Mouse (Mus musculus): ENCODE measurements around the gene BC017158. TPM values are rescaled to one million over a fixed set of nuclear protein-coding genes. Genes with fewer than 3 reads are reported as not detected.

The BC017158 gene
- total RNA-seq, 4 experiments from 2014 or later: 25.7 to 29.4 (median 28.9) TPM

DNA sequence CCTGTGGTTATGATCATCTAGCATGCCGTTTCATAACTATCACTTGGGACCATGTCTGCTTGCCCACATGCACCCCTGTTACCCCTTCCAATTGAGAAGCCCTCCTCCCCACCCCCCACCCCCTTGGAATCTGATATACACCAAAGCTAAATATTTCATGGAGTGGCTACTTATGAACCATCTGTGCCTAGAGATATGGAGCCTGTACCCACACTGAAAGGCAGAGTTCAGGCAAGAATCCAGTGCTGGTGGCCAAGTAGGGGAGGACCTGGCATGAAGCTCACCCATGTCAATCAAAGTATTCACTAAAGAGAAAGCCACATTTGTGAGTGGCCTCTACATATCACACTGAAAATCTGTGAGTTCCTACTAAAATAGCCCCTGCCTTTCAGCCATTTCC is 11.8 kb upstream of the BC017158 start:
- DNase-seq (ENCODE audit: low spot score in 2 of 2): no peak

- no peak for DNase-seq (ENCODE audit: low spot score in 2 of 2)
Observed at GRCm38 (mm10) chr7:128309216-128309615, 11.2 kb upstream of the BC017158 start.

DNA sequence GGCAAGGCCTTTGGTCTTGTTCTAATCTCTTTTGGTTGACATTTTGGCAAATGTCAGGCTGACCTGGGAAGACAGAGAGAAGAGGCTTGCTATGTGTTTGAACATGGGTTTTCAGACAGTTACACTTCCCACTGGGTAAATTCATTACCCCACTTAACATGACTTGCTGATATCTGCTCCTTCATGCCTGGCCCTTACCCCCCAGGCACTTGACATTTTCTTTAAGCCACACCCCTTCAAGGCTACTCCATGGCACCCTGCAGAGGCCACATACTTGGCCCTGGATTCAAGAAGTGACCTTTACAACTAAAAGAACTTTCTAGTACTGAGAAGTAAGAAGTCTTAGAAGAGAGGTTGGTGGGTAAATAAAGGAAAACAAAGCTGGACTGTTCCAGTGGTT is 9.9 kb upstream of the BC017158 start:
- DNase-seq (ENCODE audit: low spot score in 2 of 2): no peak

- no peak for DNase-seq (ENCODE audit: low spot score in 2 of 2)
Observed at GRCm38 (mm10) chr7:128304907-128305306, 6.9 kb upstream of the BC017158 start.

DNA sequence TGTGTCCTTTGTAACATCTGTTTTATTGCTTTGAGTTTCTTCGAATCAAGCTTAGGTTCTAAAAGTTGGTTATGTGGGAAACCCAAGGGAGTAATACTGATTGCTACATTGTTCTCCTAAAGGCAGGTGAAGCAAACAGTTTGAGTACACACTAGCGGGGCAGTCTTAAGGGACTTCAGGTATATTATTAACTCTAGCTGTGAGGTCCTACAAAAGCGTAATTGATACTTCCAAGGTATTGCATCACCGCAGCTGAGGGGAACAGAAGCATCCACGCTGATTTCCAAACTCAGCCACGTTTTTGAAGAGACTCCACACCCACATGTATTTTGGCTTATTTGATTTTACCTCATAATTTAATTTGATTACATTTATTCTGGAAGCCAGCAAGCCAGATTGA is 6.2 kb upstream of the BC017158 start:
- DNase-seq (ENCODE audit: low spot score in 2 of 2): no peak

DNA sequence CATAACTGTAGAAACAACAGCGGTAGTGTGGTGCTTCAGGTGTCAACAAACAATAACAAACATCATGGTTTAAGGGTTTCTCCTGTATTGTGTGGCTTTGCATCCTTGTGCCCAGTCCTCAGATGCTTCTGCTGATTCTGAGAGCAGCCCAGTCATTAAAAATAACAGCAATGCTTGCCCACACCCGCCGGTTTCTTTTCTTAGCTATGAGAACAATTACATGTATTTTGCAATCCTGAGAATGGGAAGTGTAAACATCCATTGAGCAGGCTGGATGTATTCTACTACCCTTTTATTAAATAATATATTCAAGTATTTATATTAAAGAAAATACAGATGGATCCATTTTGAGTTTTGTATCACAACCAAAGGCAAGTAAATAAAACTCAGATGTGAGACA is 4.2 kb upstream of the BC017158 start:
- DNase-seq (ENCODE audit: low spot score in 2 of 2): no peak

GRCm38 (mm10) chr7:128300952-128301351 is 3.0 kb upstream of the BC017158 start:
- no peak for DNase-seq (ENCODE audit: low spot score in 2 of 2)

GRCm38 (mm10) chr7:128298481-128299342 is 742 bp upstream of the BC017158 start:
- DNase-seq (ENCODE audit: low spot score in 2 of 2): no peak

- DNase-seq (ENCODE audit: low spot score in 2 of 2): no peak
Observed at GRCm38 (mm10) chr7:128297291-128297616, 716 bp downstream of the BC017158 start.

DNA sequence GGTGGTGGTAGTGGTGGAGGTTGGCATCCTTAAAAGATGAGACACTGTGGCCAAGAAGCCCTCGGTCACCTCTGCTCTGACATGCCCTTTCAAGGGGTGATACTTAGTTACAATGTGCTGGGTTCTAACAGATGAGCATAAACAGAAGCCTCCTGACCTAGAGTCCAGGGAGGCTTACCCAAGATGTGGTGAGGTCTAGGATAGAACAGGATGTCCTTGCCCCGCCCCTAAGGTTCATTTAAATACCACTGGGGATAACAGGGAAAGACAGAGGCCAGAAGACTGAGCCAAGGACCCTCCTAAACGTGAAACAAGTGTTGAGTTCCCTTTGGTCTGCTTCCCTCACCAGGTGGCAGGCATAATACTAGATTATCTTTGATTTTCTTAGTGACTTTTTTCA is 1.5 kb downstream of the BC017158 start:
- DNase-seq (ENCODE audit: low spot score in 2 of 2): no peak

GRCm38 (mm10) chr7:128294785-128295184 is 3.2 kb downstream of the BC017158 start:
- no peak for DNase-seq (ENCODE audit: low spot score in 2 of 2)

DNA sequence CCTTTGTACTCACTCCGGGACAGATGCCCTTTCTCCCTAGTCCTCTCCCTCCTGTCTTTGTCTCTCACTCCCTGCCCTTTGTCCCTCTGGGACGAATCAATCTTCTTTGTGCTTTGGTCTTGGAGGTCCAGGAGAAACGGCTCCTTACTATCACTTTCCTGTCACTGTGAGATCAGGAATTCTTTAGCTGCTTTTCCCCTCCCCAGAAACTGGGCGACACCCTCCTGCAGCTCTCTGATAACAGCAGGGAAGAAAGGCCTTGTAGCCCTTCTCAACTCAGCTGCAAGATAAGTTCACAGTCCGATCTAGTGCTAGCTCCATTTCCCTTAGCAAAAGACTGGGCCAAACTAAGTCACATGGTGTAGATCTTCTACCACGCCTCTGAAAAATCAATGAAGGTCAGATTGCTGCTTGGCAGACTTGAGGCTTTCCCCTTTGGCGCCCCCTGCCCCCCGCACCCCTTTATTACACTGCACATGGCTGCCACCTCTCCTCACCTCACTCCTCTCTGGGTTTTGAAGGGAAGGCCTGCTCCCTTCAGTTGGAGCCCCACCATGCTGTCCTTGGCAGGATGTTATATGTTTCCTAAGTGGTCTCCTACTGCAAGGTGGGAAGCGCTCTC is 8.9 kb downstream of the BC017158 start:
- no peak for DNase-seq (ENCODE audit: low spot score in 2 of 2)

DNA sequence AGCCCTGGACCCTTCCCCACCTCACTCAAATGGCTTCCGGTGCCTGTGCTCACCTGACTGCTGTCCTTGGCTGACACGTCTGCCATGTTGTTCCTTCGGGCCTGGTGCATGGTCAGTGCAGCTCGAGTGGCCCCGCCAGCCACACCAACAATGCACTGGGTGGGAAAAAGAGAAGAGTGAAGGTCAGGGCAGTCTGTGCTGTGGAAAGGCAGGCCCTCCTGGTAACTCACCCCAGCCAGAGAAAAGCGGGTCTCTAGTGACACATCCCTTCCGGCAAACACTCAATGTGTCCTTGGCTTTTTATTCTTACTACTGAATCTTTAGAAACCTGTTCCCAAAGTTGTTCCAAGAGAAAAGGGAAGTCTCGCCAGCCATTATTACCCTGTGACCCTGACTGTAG is 12.9 kb downstream of the BC017158 start:
- DNase-seq (ENCODE audit: low spot score in 2 of 2): no peak

DNA sequence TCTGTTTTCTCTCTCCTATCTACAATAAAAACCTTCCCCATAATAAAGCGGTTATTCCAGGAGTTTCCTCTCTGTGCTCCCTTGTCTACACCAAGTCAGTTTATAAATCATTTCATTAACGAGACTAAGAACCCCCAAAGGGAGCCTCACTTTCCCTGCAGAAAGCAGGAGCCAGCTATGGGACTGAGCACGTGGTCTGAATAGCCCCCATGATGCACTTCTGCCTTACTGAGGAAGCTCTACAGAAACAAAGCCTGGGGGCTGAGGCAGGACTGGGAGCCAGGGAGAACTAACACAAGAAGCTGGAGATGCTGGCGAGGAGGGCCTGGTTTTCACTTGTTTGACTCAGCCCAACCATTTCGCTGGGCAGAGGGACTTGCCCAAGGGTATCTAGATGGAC is 13.9 kb downstream of the BC017158 start:
- DNase-seq (ENCODE audit: low spot score in 2 of 2): no peak

- DNase-seq (ENCODE audit: low spot score in 2 of 2): no peak
Observed at GRCm38 (mm10) chr7:128282532-128283244, 15.3 kb downstream of the BC017158 start.

GRCm38 (mm10) chr7:128281765-128282164 is 16.2 kb downstream of the BC017158 start:
- no peak for DNase-seq (ENCODE audit: low spot score in 2 of 2)

DNA sequence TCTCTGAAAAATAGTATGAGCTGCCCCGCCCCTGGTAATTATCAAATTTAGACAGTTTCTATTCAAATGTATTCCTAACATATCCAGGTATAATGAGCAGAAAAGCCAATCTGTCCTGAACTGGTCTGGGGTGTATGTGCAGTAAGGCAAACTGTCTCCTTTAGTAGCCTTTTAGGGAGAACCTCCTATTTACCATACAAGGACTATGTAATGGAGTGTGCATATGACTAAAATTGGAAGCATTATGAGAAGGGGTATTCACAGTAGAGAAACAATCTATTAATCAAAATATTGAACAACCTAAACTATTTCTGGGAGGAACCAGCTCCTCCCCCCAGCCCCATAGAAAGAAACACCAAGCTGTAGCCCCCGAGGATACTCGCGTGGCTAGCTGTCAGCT is 18.2 kb downstream of the BC017158 start:
- DNase-seq (ENCODE audit: low spot score in 2 of 2): no peak

DNA sequence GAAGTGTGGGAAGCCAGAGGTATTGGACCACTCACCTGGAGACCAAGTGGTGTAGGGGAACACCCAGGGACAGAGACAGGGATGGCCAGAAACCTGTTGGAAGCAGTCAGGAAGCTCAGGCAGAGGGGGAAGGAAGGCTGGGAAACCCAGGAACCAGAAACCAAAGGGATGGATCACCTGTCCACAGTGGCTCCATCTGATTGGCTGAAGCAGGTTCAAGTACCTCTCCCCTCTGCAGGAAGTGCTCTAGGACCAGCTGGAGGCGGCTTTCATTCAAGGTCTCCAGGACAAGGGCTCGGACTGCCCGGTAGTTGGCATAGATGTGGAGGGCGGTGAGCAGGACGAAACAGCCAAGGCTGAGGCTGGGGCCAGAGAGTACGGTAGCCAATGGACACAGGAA is 21.9 kb downstream of the BC017158 start:
- no peak for DNase-seq (ENCODE audit: low spot score in 2 of 2)

GRCm38 (mm10) chr7:128271496-128271895 is 26.5 kb downstream of the BC017158 start:
- no peak for DNase-seq (ENCODE audit: low spot score in 2 of 2)

DNA sequence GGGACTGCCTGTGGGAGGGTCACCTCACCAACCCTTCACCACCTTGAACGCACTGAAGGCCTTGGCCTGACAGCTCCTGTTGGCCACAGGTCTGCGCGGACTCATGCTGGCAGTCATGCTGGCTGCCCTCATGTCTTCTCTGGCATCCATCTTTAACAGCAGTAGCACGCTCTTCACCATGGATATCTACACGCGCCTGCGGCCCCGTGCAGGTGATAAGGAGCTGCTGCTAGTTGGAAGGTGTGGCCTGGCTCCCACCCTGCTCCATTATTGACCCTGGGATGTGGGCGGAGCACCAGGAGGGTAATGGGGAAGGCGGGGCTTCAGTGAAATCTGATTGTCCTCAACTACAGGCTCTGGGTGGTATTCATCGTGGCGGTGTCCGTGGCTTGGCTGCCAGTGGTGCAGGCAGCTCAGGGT is 27.5 kb downstream of the BC017158 start:
- no peak for DNase-seq (ENCODE audit: low spot score in 2 of 2)

DNA sequence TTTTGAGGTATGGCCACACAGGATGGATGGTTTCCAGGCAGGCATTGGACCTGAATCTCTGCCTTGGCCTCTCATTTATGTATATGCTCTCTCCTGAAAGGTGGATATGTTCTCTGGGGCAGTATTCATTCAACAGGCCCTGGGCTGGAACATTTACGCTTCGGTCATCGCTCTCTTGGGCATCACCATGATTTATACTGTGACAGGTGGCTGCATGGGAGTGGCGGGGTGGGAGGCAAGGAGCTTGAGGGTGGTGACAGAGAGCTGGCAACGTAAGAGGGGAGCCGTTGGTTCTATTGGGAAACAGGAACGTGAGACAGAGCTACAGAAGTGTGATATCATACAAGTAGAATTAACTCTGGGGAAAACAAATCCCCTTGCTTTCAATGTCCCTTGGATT is 30.2 kb downstream of the BC017158 start:
- DNase-seq (ENCODE audit: low spot score in 2 of 2): no peak

DNA sequence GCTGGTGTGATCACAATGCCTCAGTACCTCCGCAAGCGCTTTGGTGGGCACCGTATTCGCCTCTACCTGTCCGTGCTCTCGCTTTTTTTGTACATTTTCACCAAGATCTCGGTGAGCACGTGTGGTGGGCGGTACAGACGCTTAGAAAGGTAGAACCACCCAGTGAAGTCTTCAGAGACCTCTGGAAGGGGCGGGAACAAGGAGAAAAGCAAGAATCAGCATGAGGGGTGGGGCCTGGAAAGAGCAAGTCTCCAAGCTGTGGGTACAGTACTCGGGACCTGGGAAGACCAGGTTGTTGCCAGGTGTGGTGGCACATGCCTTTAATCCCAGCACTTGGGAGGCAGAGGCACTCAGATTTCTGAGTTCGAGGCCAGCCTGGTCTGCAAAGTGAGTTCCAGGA is 30.6 kb downstream of the BC017158 start:
- DNase-seq (ENCODE audit: low spot score in 2 of 2): no peak

GRCm38 (mm10) chr7:128266056-128266455 is 31.9 kb downstream of the BC017158 start:
- no peak for DNase-seq (ENCODE audit: low spot score in 2 of 2)
